Mouse (Mus musculus) liver, adult 2 months (tissue): ENCODE results near the gene Prph. TPM values are rescaled to one million over a fixed set of nuclear protein-coding genes. Genes with fewer than 3 reads are reported as not detected.

ENCODE experiments used
- DNase-seq: peaks from one replicate; pipeline ENCODE4 v3.0.0-alpha.2; 2011; ENCODE audit warnings: low read depth, low spot score; ENCODE audit errors: extremely low read depth
- H3K27ac ChIP-seq: fragments of 200-500 bp; replicated peaks from 2 replicates; pipeline ENCODE4 v1.5.1; 2012; ENCODE audit warnings: low read depth, mild to moderate bottlenecking, control low read depth, inconsistent platforms, low read length; ENCODE audit not compliant: insufficient read depth
- H3K27me3 ChIP-seq: fragments of 200-500 bp; 2 replicates; pipeline ENCODE4 v1.6.1; 2012; ENCODE audit warnings: mild to moderate bottlenecking, moderate library complexity, low read length, inconsistent platforms; ENCODE audit not compliant: control insufficient read depth, insufficient read depth
- H3K36me3 ChIP-seq: fragments of 200-500 bp; 2 replicates; pipeline ENCODE4 v1.6.1; 2012; ENCODE audit warnings: low read length, inconsistent platforms; ENCODE audit not compliant: control insufficient read depth, insufficient read depth
- H3K4me1 ChIP-seq: fragments of 200-500 bp; 2 replicates; pipeline ENCODE4 v1.6.1; 2011; ENCODE audit warnings: low read length; ENCODE audit not compliant: control insufficient read depth, insufficient read depth
- H3K4me3 ChIP-seq: fragments of 200-500 bp; 2 replicates; pipeline ENCODE4 v1.5.1; 2011; ENCODE audit warnings: low read depth, mild to moderate bottlenecking, control low read depth, low read length, moderate library complexity; ENCODE audit not compliant: insufficient read depth
- H3K79me2 ChIP-seq: fragments of 200-500 bp; 2 replicates; pipeline ENCODE4 v1.6.1; 2012; ENCODE audit warnings: inconsistent platforms, mild to moderate bottlenecking, low read length, moderate library complexity; ENCODE audit not compliant: control insufficient read depth, insufficient read depth
- H3K9ac ChIP-seq: fragments of 200-500 bp; 2 replicates; pipeline ENCODE4 v1.6.1; 2012; ENCODE audit warnings: low read depth, mild to moderate bottlenecking, control low read depth, inconsistent platforms, low read length
- CTCF ChIP-seq: fragments of 200-500 bp; IDR thresholded peaks from 2 replicates; pipeline ENCODE4 v1.5.1; 2011; ENCODE audit warnings: low read depth, low read length, control low read depth
- POLR2A ChIP-seq: fragments of 200-500 bp; IDR thresholded peaks from 2 replicates; pipeline ENCODE4 v1.6.1; 2011; ENCODE audit warnings: low read length, control low read depth; ENCODE audit not compliant: insufficient read depth; ENCODE audit errors: extremely low read depth
- WGBS: fragments of 180-500 bp; shearing (Covaris S2); methylation state at CpG from one replicate; pipeline ENCODE4 v1.1.7; 2018; 5-methylcytosine and 5-hydroxymethylcytosine counted together
- polyA plus RNA-seq: library from polyadenylated mRNA; depleted of rRNA; stranded (reverse); fragments of >200 nt; gene quantifications from 2 replicates; pipeline ENCODE4 v1.2.3, GENCODE M21; 2012
- total RNA-seq: library from RNA; depleted of rRNA; stranded (reverse); fragments of >200 nt; gene quantifications from 2 replicates; pipeline ENCODE4 v1.2.3, GENCODE M21; 2014

Gene Prph
- total and polyA plus RNA-seq, 2 experiments, result 0.09 TPM

GRCm38 (mm10) chr15:99017986-99018385, 37.0 kb upstream of the Prph start:
- no peaks in the 10 kb centered on the region for H3K79me2 ChIP-seq
- H3K27ac ChIP-seq, result no peak overlapping the region
- no peaks in the 10 kb centered on the region for H3K36me3 ChIP-seq
- no peak overlapping the region for H3K4me3 ChIP-seq
- no peaks in the 10 kb centered on the region for H3K27me3 ChIP-seq
- no peak for DNase-seq
- no peaks in the 10 kb centered on the region for H3K4me1 ChIP-seq
- no peak overlapping the region for H3K9ac ChIP-seq
- TF ChIP-seq CTCF (no peak), POLR2A (no peak)
- WGBS, result 85% methylated on average over 9 of the region's 9 CpGs

GRCm38 (mm10) chr15:99018630-99019029, 36.3 kb upstream of the Prph start:
- H3K9ac ChIP-seq, result no peak overlapping the region
- no peaks in the 10 kb centered on the region for H3K27me3 ChIP-seq
- no peak for TF ChIP-seq CTCF
- no peaks in the 10 kb centered on the region for H3K36me3 ChIP-seq
- 89% methylated on average over 4 of the region's 4 CpGs for WGBS
- no peaks in the 10 kb centered on the region for H3K4me1 ChIP-seq
- no peaks in the 10 kb centered on the region for H3K79me2 ChIP-seq
- no peak for DNase-seq
- H3K27ac ChIP-seq, result no peak overlapping the region
- no peak overlapping the region for H3K4me3 ChIP-seq

GRCm38 (mm10) chr15:99019436-99019835, 35.5 kb upstream of the Prph start:
- Histone ChIP-seq H3K79me2 (no peaks in the 10 kb centered on the region), H3K27me3 (no peaks in the 10 kb centered on the region), H3K9ac (no peak overlapping the region), H3K4me3 (no peak overlapping the region), H3K4me1 (no peaks in the 10 kb centered on the region), H3K36me3 (no peaks in the 10 kb centered on the region), H3K27ac (no peak overlapping the region)
- no peak for TF ChIP-seq CTCF
- TF ChIP-seq POLR2A, result no peak
- no peak for DNase-seq
- WGBS, result 83% methylated on average over 8 of the region's 8 CpGs

- TF ChIP-seq CTCF, result no peak
- no peak for TF ChIP-seq POLR2A
- Histone ChIP-seq H3K27me3 (no peaks in the 10 kb centered on the region), H3K9ac (no peak overlapping the region), H3K79me2 (no peaks in the 10 kb centered on the region), H3K4me3 (no peak overlapping the region), H3K36me3 (no peaks in the 10 kb centered on the region), H3K27ac (no peak overlapping the region), H3K4me1 (no peaks in the 10 kb centered on the region)
- WGBS, result 96% methylated on average over 4 of the region's 4 CpGs
- DNase-seq, result no peak
These were observed 34.8 kb upstream of the Prph start for GRCm38 (mm10) chr15:99020171-99020570.

GRCm38 (mm10) chr15:99021255-99021654, 33.7 kb upstream of the Prph start:
- Histone ChIP-seq H3K79me2 (no peaks in the 10 kb centered on the region), H3K4me3 (no peak overlapping the region), H3K27ac (no peak overlapping the region), H3K4me1 (no peaks in the 10 kb centered on the region), H3K36me3 (no peaks in the 10 kb centered on the region), H3K9ac (no peak overlapping the region), H3K27me3 (no peaks in the 10 kb centered on the region)
- WGBS, result 98% methylated on average over 7 of the region's 7 CpGs
- TF ChIP-seq CTCF (no peak), POLR2A (no peak)
- no peak for DNase-seq

GRCm38 (mm10) chr15:99024668-99025314, 30.2 kb upstream of the Prph start:
- Histone ChIP-seq H3K4me1 (peaks cover 3% of the 10 kb centered on the region), H3K4me3 (no peak overlapping the region), H3K9ac (no peak overlapping the region), H3K27ac (no peak overlapping the region), H3K27me3 (no peaks in the 10 kb centered on the region), H3K36me3 (no peaks in the 10 kb centered on the region), H3K79me2 (no peaks in the 10 kb centered on the region)
- DNase-seq, result peak; percentile 67
- TF ChIP-seq CTCF (peak; percentile 59), POLR2A (no peak)
- WGBS, result 14% methylated on average over 7 of the region's 8 CpGs
